Mouse (Mus musculus): ENCODE data around the gene Barhl1. TPM values are rescaled to one million over a fixed set of nuclear protein-coding genes. Genes with fewer than 3 reads are reported as not detected.

The Barhl1 gene
- total RNA-seq, 1 experiment from 2014 or later: not detected

GRCm38 (mm10) chr2:28912961-28913360 lies 3.5 kb downstream of the Barhl1 start:
- no peak for ATAC-seq (ENCODE audit: extremely low read depth, insufficient number of reproducible peaks, low FRiP score, poor library complexity, severe bottlenecking)

GRCm38 (mm10) chr2:28912039-28912700 lies 4.3 kb downstream of the Barhl1 start:
- ATAC-seq (ENCODE audit: extremely low read depth, insufficient number of reproducible peaks, low FRiP score, poor library complexity, severe bottlenecking): no peak

GRCm38 (mm10) chr2:28911331-28912038 lies 5.0 kb downstream of the Barhl1 start:
- no peak for ATAC-seq (ENCODE audit: extremely low read depth, insufficient number of reproducible peaks, low FRiP score, poor library complexity, severe bottlenecking)

DNA sequence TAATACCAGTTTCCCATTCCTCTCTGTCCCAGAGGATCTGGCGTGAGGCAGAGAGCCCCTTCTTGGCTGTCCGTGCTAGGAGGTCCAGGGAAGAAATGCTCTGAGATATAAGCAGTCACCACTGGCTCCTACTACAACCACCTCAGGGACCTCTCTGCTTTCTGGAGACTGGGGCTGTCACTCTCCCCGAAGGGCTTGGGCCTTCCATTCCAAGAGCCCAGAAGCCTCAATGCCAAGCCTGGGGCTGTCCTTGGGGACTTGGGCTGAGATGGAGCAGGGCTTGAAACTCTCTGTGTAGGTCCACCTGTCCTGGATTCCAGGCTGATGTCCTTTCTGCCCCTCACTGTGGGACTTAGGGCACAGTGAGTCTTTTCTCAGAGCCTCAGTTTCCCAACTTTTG lies 5.6 kb downstream of the Barhl1 start:
- no peak for ATAC-seq (ENCODE audit: extremely low read depth, insufficient number of reproducible peaks, low FRiP score, poor library complexity, severe bottlenecking)

- no peak for ATAC-seq (ENCODE audit: extremely low read depth, insufficient number of reproducible peaks, low FRiP score, poor library complexity, severe bottlenecking)
Observed at GRCm38 (mm10) chr2:28909818-28910710, 6.4 kb downstream of the Barhl1 start.

- ATAC-seq (ENCODE audit: extremely low read depth, insufficient number of reproducible peaks, low FRiP score, poor library complexity, severe bottlenecking): no peak
Observed at GRCm38 (mm10) chr2:28909186-28909817, 7.2 kb downstream of the Barhl1 start.

- ATAC-seq (ENCODE audit: extremely low read depth, insufficient number of reproducible peaks, low FRiP score, poor library complexity, severe bottlenecking): no peak
Observed at GRCm38 (mm10) chr2:28908389-28909153, 7.9 kb downstream of the Barhl1 start.

DNA sequence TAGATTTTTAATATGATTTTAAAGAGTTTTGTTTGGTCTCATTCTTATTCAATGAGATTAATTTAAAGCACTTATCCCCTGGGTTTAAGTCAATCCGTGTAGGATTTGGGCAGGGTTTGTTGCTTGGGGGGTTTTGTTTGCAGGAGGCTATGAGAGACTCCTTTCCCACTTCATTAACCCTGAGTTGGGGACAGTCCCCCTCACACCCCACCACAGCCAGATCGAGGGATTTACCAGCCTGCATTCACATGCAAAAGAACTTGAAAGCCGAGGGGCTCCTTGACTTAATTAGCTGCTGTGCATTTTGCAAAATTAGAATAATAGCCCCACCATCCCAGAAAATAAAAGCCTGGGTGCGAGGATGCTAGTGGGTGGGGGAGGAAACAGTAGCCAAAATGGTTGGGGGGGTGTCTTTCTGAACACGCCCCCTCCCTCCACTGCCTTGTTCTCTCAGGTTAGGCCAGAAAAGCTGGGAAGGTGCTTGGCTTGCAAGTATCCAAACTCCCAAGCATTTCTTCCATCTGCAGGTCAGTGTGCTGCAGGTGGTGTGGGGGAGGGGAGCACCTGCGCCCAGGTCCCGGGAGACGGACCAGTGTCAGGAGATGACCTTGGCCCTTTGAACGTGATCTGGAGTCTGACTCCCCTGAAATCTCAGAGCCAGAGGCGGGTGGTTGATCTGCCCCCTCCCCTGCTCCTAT lies 8.6 kb downstream of the Barhl1 start:
- ATAC-seq (ENCODE audit: extremely low read depth, insufficient number of reproducible peaks, low FRiP score, poor library complexity, severe bottlenecking): no peak

GRCm38 (mm10) chr2:28905561-28905960 lies 10.9 kb downstream of the Barhl1 start:
- no peak for ATAC-seq (ENCODE audit: extremely low read depth, insufficient number of reproducible peaks, low FRiP score, poor library complexity, severe bottlenecking)

- no peak for ATAC-seq (ENCODE audit: extremely low read depth, insufficient number of reproducible peaks, low FRiP score, poor library complexity, severe bottlenecking)
Observed at GRCm38 (mm10) chr2:28904786-28905185, 11.7 kb downstream of the Barhl1 start.

DNA sequence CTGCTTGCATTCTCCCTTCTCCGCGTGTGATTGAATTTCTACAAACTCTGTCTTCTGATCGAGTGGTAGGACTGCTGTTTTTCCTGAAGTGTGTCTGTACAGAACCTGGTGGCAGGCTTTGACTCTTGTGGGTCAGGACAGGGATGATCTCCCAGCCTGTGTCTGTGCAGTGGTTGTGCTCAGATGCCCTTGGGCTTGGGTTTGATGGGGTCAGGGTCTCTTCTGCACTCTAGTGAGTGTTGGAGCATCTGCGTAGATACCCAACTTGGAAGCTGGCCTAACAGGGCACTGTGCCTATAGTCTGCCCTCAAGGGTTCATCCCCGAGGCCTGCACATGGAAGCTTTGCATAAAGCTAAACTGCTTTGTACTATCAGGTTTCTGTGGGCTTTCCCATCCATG lies 12.6 kb downstream of the Barhl1 start:
- ATAC-seq (ENCODE audit: extremely low read depth, insufficient number of reproducible peaks, low FRiP score, poor library complexity, severe bottlenecking): no peak

- no peak for ATAC-seq (ENCODE audit: extremely low read depth, insufficient number of reproducible peaks, low FRiP score, poor library complexity, severe bottlenecking)
Observed at GRCm38 (mm10) chr2:28902291-28902690, 14.2 kb downstream of the Barhl1 start.

- ATAC-seq (ENCODE audit: extremely low read depth, insufficient number of reproducible peaks, low FRiP score, poor library complexity, severe bottlenecking): no peak
Observed at GRCm38 (mm10) chr2:28897340-28897899, 19.0 kb downstream of the Barhl1 start.

GRCm38 (mm10) chr2:28895876-28896275 lies 20.6 kb downstream of the Barhl1 start:
- ATAC-seq (ENCODE audit: extremely low read depth, insufficient number of reproducible peaks, low FRiP score, poor library complexity, severe bottlenecking): no peak

DNA sequence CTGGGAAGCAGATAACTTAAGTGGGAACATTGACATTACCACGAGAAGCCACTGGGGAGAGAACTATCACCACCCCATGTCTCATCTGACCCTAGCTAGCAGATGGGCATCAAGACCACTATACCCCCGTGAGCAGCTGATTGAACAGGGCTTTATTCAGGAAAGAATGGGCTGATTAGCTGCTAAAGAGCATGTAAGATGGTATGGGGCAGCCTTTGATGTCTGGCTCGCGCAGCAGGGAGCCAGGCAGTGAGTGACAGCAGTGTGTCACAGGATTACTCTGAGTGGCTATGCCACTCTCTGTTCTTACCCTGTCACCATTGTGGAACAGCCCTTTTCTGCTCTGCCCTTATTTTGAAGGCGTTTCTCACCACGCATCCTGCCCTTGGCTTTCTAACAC lies 22.9 kb downstream of the Barhl1 start:
- ATAC-seq (ENCODE audit: extremely low read depth, insufficient number of reproducible peaks, low FRiP score, poor library complexity, severe bottlenecking): no peak

- ATAC-seq (ENCODE audit: extremely low read depth, insufficient number of reproducible peaks, low FRiP score, poor library complexity, severe bottlenecking): no peak
Observed at GRCm38 (mm10) chr2:28892796-28893195, 23.7 kb downstream of the Barhl1 start.

DNA sequence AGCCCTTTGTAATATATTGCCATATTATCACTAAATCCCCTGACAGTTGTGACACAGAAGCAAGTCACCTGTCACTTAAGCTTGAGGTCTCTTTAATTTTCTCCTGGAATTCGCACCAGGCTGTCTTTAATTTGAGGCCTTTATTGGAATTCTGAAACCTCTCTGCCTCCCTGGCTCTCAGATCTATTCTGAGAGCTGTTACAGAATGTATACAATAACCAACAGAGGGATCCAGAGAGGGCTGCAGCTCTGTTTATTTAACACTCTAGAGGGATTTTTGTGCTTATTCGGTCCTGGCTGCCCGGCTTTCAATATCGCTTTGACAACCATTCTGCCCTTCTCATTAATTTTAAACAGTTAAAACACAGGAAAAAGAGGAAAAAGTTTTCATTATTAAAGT lies 31.6 kb downstream of the Barhl1 start:
- ATAC-seq (ENCODE audit: extremely low read depth, insufficient number of reproducible peaks, low FRiP score, poor library complexity, severe bottlenecking): no peak

Measured in neutrophil, adult 5-6 weeks (primary cell).